Mouse (Mus musculus) lung, embryonic 16.5 days (tissue): Measurements from ENCODE around the gene Olfr1331. TPM values are rescaled to one million over a fixed set of nuclear protein-coding genes. Genes with fewer than 3 reads are reported as not detected.
"Not testable (repeated sequence)": the region's sequence is repeated elsewhere in the genome, so short reads cannot be mapped to it uniquely, and the experiment has no call there.

ENCODE experiments used
- ATAC-seq: fragments of 200-750 bp; cut with Nextera tagmentation; 2 replicates; pipeline ENCODE4 v1.8.0; 2017; ENCODE audit warnings: low read depth, mild to moderate bottlenecking, moderate library complexity
- H3K27ac ChIP-seq: fragments of 300-500 bp; sonication (generic); 2 replicates; pipeline ENCODE4 v1.5.1; 2014; ENCODE audit warnings: mild to moderate bottlenecking, control low read depth, low read length
- H3K27me3 ChIP-seq: fragments of 300-500 bp; sonication (generic); 2 replicates; pipeline ENCODE4 v1.6.1; 2014; ENCODE audit warnings: low read depth, low read length, mixed read lengths; ENCODE audit not compliant: control insufficient read depth, insufficient read depth
- H3K36me3 ChIP-seq: fragments of 300-500 bp; sonication (generic); 2 replicates; pipeline ENCODE4 v1.6.1; 2014; ENCODE audit warnings: low read length; ENCODE audit not compliant: control insufficient read depth, insufficient read depth
- H3K4me1 ChIP-seq: fragments of 300-500 bp; sonication (generic); replicated peaks from 2 replicates; pipeline ENCODE4 v1.6.1; 2014; ENCODE audit warnings: low read length, mixed read lengths; ENCODE audit not compliant: control insufficient read depth, insufficient read depth
- H3K4me2 ChIP-seq: fragments of 300-500 bp; sonication (generic); 2 replicates; pipeline ENCODE4 v1.6.1; 2014; ENCODE audit warnings: low read depth, low read length, control low read depth
- H3K4me3 ChIP-seq: fragments of 300-500 bp; sonication (generic); 2 replicates; pipeline ENCODE4 v1.5.1; 2014; ENCODE audit warnings: mild to moderate bottlenecking, low read length, control low read depth
- H3K9ac ChIP-seq: fragments of 300-500 bp; sonication (generic); 2 replicates; pipeline ENCODE4 v1.6.1; 2014; ENCODE audit warnings: low read length, control low read depth
- H3K9me3 ChIP-seq: fragments of 300-500 bp; sonication (generic); 2 replicates; pipeline ENCODE4 v1.6.1; 2016; ENCODE audit warnings: low read length; ENCODE audit not compliant: control insufficient read depth
- WGBS: fragments of 180-500 bp; shearing (Covaris S2); extraction: QIAGEN DNeasy Blood & Tissue Kit; methylation state at CpG from one replicate; pipeline ENCODE4 v1.1.7; 2014; 5-methylcytosine and 5-hydroxymethylcytosine counted together
- polyA plus RNA-seq: library from polyadenylated mRNA; unstranded; fragments of >200 nt; fragmentation: Nextera tagmentation; extraction: Ambion mirVana; gene quantifications from 2 replicates; pipeline ENCODE4 v1.2.1, GENCODE M21; 2015

The Olfr1331 gene
- polyA plus RNA-seq, result not detected in 2 replicates

- Histone ChIP-seq H3K4me3 (no peak within 1 kb of the TSS), H3K4me2 (no peak within 1 kb of the TSS), H3K36me3 (no peaks in the 10 kb centered on the region), H3K4me1 (no peaks in the 10 kb centered on the region), H3K27ac (no peak within 1 kb of the TSS), H3K27me3 (no peaks in the 10 kb centered on the region), H3K9ac (no peak within 1 kb of the TSS), H3K9me3 (no peaks in the 10 kb centered on the region)
- ATAC-seq, result no peak
- WGBS, result 93% methylated on average over 1 of the region's 1 CpGs
Observed at GRCm38 (mm10) chr4:118864349-118864748, at the start of gene Olfr1331. TSS of gene Olfr1331 (plus strand) at chr4:118864649.

- WGBS, result 93% methylated on average over 1 of the region's 1 CpGs
- no peaks in the 10 kb centered on the region for H3K4me1 ChIP-seq
- no peak for ATAC-seq
- H3K27me3 ChIP-seq, result no peaks in the 10 kb centered on the region
- H3K4me2 ChIP-seq, result no peak overlapping the region
- H3K9me3 ChIP-seq, result no peaks in the 10 kb centered on the region
- H3K27ac ChIP-seq, result no peak overlapping the region
- no peaks in the 10 kb centered on the region for H3K36me3 ChIP-seq
- no peak overlapping the region for H3K9ac ChIP-seq
- no peak overlapping the region for H3K4me3 ChIP-seq
Observed at GRCm38 (mm10) chr4:118818921-118819320, 45.5 kb upstream of the Olfr1331 start.

GRCm38 (mm10) chr4:118836179-118836578, 28.3 kb upstream of the Olfr1331 start, which contains the start of gene Olfr1333:
TSS of gene Olfr1333 (minus strand) at chr4:118836279.
- Histone ChIP-seq H3K4me3 (no peak within 1 kb of the TSS), H3K36me3 (no peaks in the 10 kb centered on the region), H3K4me1 (no peaks in the 10 kb centered on the region), H3K9me3 (no peaks in the 10 kb centered on the region), H3K9ac (no peak within 1 kb of the TSS), H3K4me2 (no peak within 1 kb of the TSS), H3K27me3 (no peaks in the 10 kb centered on the region), H3K27ac (no peak within 1 kb of the TSS)
- no peak for ATAC-seq
- 100% methylated on average over 1 of the region's 1 CpGs for WGBS

DNA sequence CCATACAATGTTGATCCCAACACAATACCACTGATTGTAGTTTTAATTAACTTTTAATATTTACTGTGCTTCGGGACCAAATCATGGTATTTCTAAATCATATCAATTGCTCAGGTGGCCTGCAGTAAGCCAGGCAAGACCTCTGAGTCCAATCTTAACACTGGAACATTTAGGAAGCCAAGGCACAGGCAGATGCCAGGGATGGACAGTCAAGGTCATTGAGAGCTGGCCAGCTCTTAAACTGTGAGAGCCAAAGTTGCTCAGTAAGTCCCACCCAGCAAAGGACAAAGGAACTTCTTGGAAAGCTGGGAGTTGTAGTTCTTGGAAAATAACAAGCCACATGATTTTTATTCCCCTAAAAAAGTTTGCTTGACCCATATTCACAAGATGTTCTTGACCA, 2.7 kb upstream of the Olfr1331 start:
- Histone ChIP-seq H3K27me3 (no peaks in the 10 kb centered on the region), H3K36me3 (no peaks in the 10 kb centered on the region), H3K9me3 (no peaks in the 10 kb centered on the region), H3K4me1 (no peaks in the 10 kb centered on the region), H3K4me2 (no peak overlapping the region), H3K9ac (no peak overlapping the region), H3K4me3 (no peak overlapping the region), H3K27ac (no peak overlapping the region)
- no peak for ATAC-seq
- WGBS, result 74% methylated on average over 1 of the region's 1 CpGs

DNA sequence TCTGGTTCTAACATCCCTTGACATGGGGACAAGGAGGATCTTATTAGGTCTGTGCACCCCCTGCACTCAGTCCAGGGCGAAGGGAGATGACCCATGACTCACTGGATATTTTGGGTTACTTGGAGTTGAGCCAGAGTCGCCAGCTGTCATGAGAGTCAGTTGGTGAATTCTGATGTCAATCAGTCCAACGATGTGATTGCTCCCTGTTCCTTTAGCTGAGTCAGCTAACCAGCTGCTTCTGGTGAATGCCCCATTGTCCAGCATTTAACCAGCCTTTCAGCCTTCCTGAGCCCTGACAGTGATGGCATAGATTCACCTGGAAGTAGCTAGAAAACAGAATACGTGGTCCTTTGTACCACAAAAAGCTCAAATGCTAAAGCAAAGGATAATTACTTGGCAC, 1.7 kb upstream of the Olfr1331 start:
- H3K4me2 ChIP-seq, result no peak overlapping the region
- ATAC-seq, result no peak
- no peak overlapping the region for H3K4me3 ChIP-seq
- no peaks in the 10 kb centered on the region for H3K36me3 ChIP-seq
- no peak overlapping the region for H3K9ac ChIP-seq
- no peaks in the 10 kb centered on the region for H3K27me3 ChIP-seq
- H3K9me3 ChIP-seq, result no peaks in the 10 kb centered on the region
- whole genome bisulfite sequencing, result 58% methylated on average over 4 of the region's 4 CpGs
- H3K27ac ChIP-seq, result no peak overlapping the region
- no peaks in the 10 kb centered on the region for H3K4me1 ChIP-seq

- Histone ChIP-seq H3K9me3 (no peaks in the 10 kb centered on the region), H3K9ac (no peak overlapping the region), H3K4me1 (no peaks in the 10 kb centered on the region), H3K27me3 (no peaks in the 10 kb centered on the region), H3K4me2 (no peak overlapping the region), H3K4me3 (no peak overlapping the region), H3K36me3 (no peaks in the 10 kb centered on the region), H3K27ac (no peak overlapping the region)
- ATAC-seq, result no peak
Observed at GRCm38 (mm10) chr4:118867566-118867965, 3.1 kb downstream of the Olfr1331 start.

- WGBS, result 67% methylated on average over 1 of the region's 1 CpGs
- Histone ChIP-seq H3K9ac (no peak within 1 kb of the TSS), H3K36me3 (no peaks in the 10 kb centered on the region), H3K27me3 (no peaks in the 10 kb centered on the region), H3K4me3 (no peak within 1 kb of the TSS), H3K4me2 (no peak within 1 kb of the TSS), H3K9me3 (no peaks in the 10 kb centered on the region), H3K4me1 (no peaks in the 10 kb centered on the region), H3K27ac (no peak within 1 kb of the TSS)
- ATAC-seq, result no peak
Observed at GRCm38 (mm10) chr4:118888297-118888696, 23.8 kb downstream of the Olfr1331 start, which contains the start of gene Olfr1330. TSS of gene Olfr1330 (plus strand) at chr4:118888597.

DNA sequence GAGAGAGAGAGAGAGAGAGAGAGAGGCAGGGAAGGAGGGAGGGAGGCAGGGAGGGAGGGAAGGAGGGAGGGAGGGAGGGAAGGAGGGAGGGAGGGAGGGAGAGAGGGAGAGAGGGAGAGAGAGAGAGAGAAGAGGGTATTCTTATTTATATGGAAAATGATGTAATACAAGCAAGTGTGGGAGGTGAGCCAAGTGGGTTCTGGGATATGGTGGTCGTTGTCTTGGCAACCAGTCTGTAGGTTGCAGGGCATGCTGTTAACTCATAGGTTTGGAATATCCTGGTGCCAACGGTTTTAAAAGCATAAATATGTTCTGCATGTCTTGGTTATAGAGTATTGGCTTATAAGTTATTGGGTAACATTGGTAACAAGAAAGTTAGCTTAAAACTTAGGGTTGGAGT, 37.5 kb downstream of the Olfr1331 start:
- H3K4me2 ChIP-seq, result no peak overlapping the region
- H3K9me3 ChIP-seq, result no peaks in the 10 kb centered on the region
- H3K4me3 ChIP-seq, result no peak overlapping the region
- no peak for ATAC-seq
- no peak overlapping the region for H3K9ac ChIP-seq
- WGBS, result 55% methylated on average over 2 of the region's 2 CpGs
- no peaks in the 10 kb centered on the region for H3K4me1 ChIP-seq
- H3K27me3 ChIP-seq, result no peaks in the 10 kb centered on the region
- H3K36me3 ChIP-seq, result no peaks in the 10 kb centered on the region
- H3K27ac ChIP-seq, result no peak overlapping the region

DNA sequence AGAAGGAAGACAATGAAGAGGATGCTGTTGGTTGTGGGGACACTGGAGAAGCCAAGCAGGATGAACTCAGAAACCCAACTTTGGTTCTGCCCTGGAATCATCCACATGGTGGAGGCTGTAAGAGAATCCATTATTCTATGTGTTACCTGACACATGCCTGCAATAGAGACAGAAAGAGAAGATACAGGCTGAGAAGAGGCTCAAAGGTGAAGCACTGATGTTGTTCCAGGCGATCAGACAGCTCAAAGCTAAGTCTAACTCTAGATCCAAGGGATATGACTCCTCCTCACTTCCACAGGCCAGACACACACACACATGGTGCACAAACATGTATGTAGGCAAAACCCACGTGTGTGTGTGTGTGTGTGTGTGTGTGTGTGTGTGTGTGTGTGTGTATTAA, 52.9 kb downstream of the Olfr1331 start, which contains the start of gene Olfr1329:
Gene Olfr1329 (minus strand): TSS at position 101 of the 400 bp plus-strand sequence.
- H3K9ac ChIP-seq, H3K4me2 ChIP-seq, H3K4me1 ChIP-seq, H3K4me3 ChIP-seq, H3K36me3 ChIP-seq, H3K9me3 ChIP-seq, H3K27ac ChIP-seq, ATAC-seq, H3K27me3 ChIP-seq: not testable (repeated sequence)
- WGBS, result 51% methylated on average over 2 of the region's 2 CpGs
